Mouse (Mus musculus) myocyte (in vitro differentiated cells): ENCODE results near the gene Sptbn2.

Source experiments
- CEBPB ChIP-seq: IDR thresholded peaks from 2 replicates; pipeline ENCODE4 v1.6.1; 2011; ENCODE audit warnings: mild to moderate bottlenecking, moderate library complexity; ENCODE audit not compliant: poor library complexity, insufficient read depth, severe bottlenecking
- E2F4 ChIP-seq: IDR thresholded peaks from one replicate; pipeline ENCODE4 v1.6.1; 2011; ENCODE audit warnings: mild to moderate bottlenecking, control low read depth, moderate library complexity; ENCODE audit not compliant: insufficient read depth
- POLR2A ChIP-seq: IDR thresholded peaks from one replicate; pipeline ENCODE4 v1.6.1; 2011; ENCODE audit warnings: low read depth, mild to moderate bottlenecking, control low read depth, moderate library complexity; ENCODE audit not compliant: insufficient read length
- POLR2AphosphoS2 ChIP-seq: IDR thresholded peaks from one replicate; pipeline ENCODE4 v1.6.1; 2011; ENCODE audit warnings: low read depth, control low read depth; ENCODE audit not compliant: insufficient read length
- TCF12 ChIP-seq: IDR thresholded peaks from one replicate; pipeline ENCODE4 v1.6.1; 2011; ENCODE audit warnings: mild to moderate bottlenecking, control low read depth; ENCODE audit not compliant: poor library complexity, insufficient read depth, severe bottlenecking
- USF1 ChIP-seq: IDR thresholded peaks from one replicate; pipeline ENCODE4 v1.6.1; 2011; ENCODE audit warnings: low read depth, mild to moderate bottlenecking, control low read depth, moderate library complexity

GRCm38 (mm10) chr19:4756921-4757320, 46.0 kb downstream of the Sptbn2 start:
- TF ChIP-seq POLR2AphosphoS2 (no peak), CEBPB (no peak), POLR2A (no peak), USF1 (no peak), TCF12 (no peak), E2F4 (no peak)
